Mouse (Mus musculus) CH12.LX (cell line): ENCODE results near the gene Brca1.

Experiments
- BHLHE40 ChIP-seq: IDR thresholded peaks from 2 replicates; pipeline ENCODE4 v1.6.1; 2011; ENCODE audit warnings: mild to moderate bottlenecking, low read depth, low read length, improper control_type of control experiment
- EP300 ChIP-seq: IDR thresholded peaks from 2 replicates; pipeline ENCODE4 v1.6.1; 2011; ENCODE audit warnings: low read length, improper control_type of control experiment
- GABPA ChIP-seq: IDR thresholded peaks from 2 replicates; pipeline ENCODE4 v1.6.1; 2012; ENCODE audit warnings: low read depth, low read length, improper control_type of control experiment, inconsistent platforms; ENCODE audit not compliant: insufficient replicate concordance
- JUND ChIP-seq: conservative IDR thresholded peaks from 2 replicates; pipeline ENCODE4 v1.6.1; 2011; ENCODE audit warnings: low read depth, low read length, improper control_type of control experiment
- MXI1 ChIP-seq: IDR thresholded peaks from 2 replicates; pipeline ENCODE4 v1.6.1; 2011; ENCODE audit warnings: mild to moderate bottlenecking, low read depth, low read length, improper control_type of control experiment
- POLR2A ChIP-seq: IDR thresholded peaks from 2 replicates; pipeline ENCODE4 v1.6.1; 2011; ENCODE audit warnings: low read depth, mild to moderate bottlenecking, improper control_type of control experiment, low read length
- RCOR1 ChIP-seq: conservative IDR thresholded peaks from 2 replicates; pipeline ENCODE4 v1.6.1; 2012; ENCODE audit warnings: low read depth, mild to moderate bottlenecking, inconsistent platforms, low read length, improper control_type of control experiment
- TCF12 ChIP-seq: IDR thresholded peaks from 2 replicates; pipeline ENCODE4 v1.6.1; 2014; ENCODE audit warnings: low read depth, mild to moderate bottlenecking, inconsistent platforms, low read length, improper control_type of control experiment
- ZC3H11A ChIP-seq: IDR thresholded peaks from 2 replicates; pipeline ENCODE4 v1.6.1; 2012; ENCODE audit warnings: low read depth, mild to moderate bottlenecking, inconsistent platforms, low read length, improper control_type of control experiment
- ZMIZ1 ChIP-seq: IDR thresholded peaks from 2 replicates; pipeline ENCODE4 v1.6.1; 2012; ENCODE audit warnings: low read depth, mild to moderate bottlenecking, inconsistent platforms, low read length, improper control_type of control experiment

GRCm38 (mm10) chr11:101477194-101477551 is 74.6 kb downstream of the Brca1 start:
- TF ChIP-seq POLR2A (no peak), RCOR1 (no peak), JUND (no peak), ZC3H11A (no peak), ZMIZ1 (no peak), MXI1 (no peak), EP300 (no peak), TCF12 (no peak), BHLHE40 (no peak), GABPA (no peak)
